Mouse (Mus musculus) brain, embryonic 14.5 days (tissue): ENCODE measurements around the gene Map2k6.

Experiments
- CTCF ChIP-seq: fragments of 200-500 bp; IDR thresholded peaks from 2 replicates; pipeline ENCODE4 v1.5.1; 2012; ENCODE audit warnings: inconsistent platforms, mild to moderate bottlenecking, moderate library complexity, borderline replicate concordance; ENCODE audit not compliant: insufficient read depth, insufficient read length; ENCODE audit errors: extremely low read depth
- POLR2A ChIP-seq: fragments of 200-500 bp; IDR thresholded peaks from 2 replicates; pipeline ENCODE4 v1.6.1; 2012; ENCODE audit warnings: mild to moderate bottlenecking, inconsistent platforms, borderline replicate concordance; ENCODE audit not compliant: poor library complexity, insufficient read depth, insufficient read length, severe bottlenecking; ENCODE audit errors: extremely low read depth

GRCm38 (mm10) chr11:110482649-110483048, 83.7 kb downstream of the Map2k6 start:
- TF ChIP-seq CTCF (no peak), POLR2A (no peak)
